Mouse (Mus musculus) 3T3-L1 (cell line): ENCODE results near the gene Smim24.

ENCODE experiments used
- DNase-seq: peaks from one replicate; pipeline ENCODE4 v3.0.0-alpha.2; 2015; ENCODE audit warnings: low read depth, low spot score

The Smim24 gene

DNA sequence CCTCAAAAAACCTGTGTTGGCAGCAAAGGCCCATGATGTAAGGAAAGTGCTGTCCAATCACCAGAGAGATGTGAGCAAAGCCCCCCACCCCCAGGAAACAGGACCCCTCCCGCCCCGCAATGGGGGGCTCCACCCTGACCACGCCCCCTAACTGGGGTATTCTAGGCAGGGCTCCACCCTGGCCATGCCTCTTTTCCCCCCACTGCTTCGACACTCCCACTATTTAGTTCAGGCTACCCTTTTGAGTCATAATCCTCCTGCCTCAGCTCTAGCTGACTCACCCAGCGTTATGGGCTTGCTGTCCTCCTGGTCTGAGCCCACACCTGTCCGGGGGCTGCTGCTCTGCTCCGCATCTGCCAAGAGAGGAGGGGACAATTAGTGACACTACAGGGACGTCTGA, 16.5 kb downstream of the Smim24 start:
- DNase-seq, result peak; percentile 46

DNA sequence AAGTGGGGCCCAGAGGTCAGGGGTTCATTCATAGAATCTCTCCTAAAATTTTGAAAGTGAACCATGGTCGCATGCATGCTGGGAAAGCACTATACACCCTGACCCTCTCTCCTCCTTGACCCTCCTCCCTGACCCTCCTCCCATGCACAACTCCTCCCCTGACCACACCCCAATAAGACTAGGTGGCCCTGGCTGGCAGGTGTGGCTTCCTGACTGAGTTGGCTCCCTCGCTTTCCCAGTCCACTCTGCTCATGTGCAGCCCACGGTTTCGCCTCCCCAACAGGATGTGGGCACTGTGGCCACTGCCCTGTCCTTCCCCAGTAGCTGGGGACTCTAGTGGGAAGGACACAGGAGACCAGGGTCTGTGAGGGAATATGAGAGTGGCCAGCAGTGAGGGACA, 17.5 kb downstream of the Smim24 start:
- DNase-seq, result no peak

- peak; percentile 42 for DNase-seq
Observed at GRCm38 (mm10) chr10:81410981-81411380, 18.1 kb downstream of the Smim24 start.

DNA sequence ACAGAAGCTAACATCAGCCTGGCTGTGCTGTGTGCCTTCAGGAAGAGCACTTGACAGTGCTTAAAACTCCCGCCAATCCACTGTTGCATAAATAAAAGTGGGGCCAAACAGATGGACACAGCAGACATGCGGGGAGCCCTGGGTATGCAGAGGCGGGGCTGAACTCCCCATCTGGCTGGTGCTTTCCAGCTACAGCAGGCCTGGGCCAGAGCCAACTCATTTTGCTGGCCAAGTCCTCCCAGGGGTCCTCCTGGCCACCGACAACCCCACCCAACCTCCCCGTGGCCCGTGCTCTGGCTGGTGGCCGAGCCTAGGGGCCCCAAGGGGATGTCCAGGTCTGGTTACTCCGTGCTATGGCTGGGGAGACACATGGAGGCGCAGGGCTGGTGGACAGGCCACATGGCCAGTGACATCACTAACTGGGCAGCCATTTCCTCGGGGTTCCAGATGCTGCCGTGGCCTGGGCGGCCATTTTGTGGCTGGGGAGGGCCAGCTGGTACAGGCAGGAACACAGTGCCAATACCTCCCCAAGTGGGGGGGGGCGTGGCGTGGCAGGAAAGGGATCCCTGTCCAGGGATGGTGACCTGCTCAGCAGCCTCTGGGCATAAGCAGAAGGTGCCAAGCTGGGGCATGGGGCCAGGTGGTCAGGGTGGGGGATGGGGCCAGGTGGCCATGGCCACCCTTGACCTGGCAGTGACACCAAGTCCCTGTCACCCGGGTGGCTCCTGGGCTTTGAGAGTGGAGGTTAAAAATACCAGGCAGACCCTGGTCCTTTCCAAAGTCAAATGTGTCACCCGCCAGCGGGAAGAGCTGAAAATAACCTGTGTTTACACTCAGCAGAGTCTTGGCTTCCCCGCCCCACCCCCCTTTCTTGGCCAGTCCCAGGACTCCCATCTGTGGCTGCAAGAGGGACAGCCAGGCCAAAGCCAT, 18.9 kb downstream of the Smim24 start:
- DNase-seq, result peak; percentile 72

DNA sequence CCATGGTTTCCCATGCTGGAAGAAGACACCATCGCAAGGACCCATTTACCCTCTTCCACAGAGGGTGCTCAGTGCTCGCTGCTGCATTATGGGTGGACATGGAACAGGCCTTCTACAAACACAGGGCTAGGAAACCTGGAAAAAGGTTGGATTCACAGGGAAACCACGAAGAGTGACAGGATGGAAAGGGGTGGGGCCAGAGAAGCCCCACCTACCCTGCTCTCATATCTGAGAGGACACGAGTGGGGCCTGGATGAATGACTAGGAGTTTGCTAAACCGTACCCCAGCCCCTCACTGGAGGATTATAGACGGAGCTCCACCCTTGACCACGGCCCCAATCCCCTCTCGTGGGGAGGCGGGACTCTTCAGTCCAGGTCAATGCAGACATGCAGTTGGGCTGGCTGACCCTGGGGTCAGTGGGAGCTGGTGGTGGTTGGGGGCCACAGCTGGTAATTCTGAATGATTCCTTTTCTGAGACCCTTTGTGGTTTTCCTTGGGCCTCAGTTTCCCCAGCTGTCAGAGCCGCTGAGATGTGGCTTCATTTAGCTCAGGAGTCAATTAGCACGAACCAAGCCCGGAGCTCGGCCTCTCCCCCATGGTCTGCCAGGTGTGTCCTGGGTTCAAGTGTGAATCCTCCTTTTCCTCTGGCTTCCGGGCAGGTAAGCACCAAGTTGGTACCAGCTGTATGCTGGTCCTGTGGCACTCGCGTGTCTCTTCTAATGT, 19.9 kb downstream of the Smim24 start:
- peak; percentile 58 for DNase-seq

DNA sequence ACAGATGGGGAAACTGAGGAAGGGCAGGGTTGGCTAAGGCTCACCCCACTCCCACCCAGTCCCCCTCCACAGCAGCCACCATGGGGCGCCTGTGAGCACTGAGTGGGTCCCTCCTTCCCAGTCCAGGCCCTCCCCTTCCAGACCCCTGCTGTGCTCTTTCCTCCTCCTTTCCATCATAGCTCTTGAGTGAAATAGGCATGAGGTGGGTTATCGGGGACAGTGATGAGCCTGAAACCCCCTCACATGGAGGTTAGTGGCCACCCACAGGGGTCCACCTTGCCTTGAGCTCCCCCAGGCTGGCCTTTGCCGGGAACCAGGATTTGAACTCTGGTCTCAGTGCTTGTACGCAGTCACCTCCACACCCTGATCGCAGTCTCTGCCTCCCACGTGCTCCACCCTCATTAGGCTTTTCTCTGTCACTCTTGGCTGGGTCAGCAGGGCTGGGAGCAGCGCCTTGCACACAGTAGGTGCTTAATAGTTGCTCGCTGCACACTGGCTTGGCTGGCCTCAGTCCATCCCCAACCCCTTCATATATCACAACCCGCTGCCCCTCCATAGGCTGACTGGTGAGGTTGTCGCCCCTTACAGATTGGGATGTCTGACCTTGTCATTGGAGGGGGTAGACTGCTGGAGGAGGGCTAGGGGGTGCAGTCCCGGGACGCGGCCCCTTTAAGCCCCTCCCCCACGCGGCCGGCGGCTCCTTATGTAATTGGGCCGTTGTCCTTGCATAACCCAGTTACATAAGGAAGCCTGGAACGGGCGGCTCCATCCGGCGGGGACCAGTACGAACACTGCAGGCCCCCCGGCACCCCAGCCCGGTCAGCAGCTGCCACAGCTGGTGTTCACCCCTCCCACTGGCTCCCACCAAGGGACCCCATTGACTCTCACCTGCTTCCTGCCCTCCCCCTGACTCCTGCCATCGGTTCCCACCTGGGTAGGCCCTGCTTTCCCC, 20.7 kb downstream of the Smim24 start:
- DNase-seq, result no peak

- DNase-seq, result no peak
Observed at GRCm38 (mm10) chr10:81414682-81415081, 21.8 kb downstream of the Smim24 start.

GRCm38 (mm10) chr10:81415146-81415545, 22.3 kb downstream of the Smim24 start:
- DNase-seq, result no peak

- no peak for DNase-seq
Observed at GRCm38 (mm10) chr10:81415549-81416310, 22.9 kb downstream of the Smim24 start.

GRCm38 (mm10) chr10:81416581-81417226, 23.9 kb downstream of the Smim24 start:
- DNase-seq, result peak; percentile 53

- DNase-seq, result no peak
Observed at GRCm38 (mm10) chr10:81417227-81418215, 24.7 kb downstream of the Smim24 start.

- no peak for DNase-seq
Observed at GRCm38 (mm10) chr10:81418216-81419070, 25.6 kb downstream of the Smim24 start.

- DNase-seq, result no peak
Observed at GRCm38 (mm10) chr10:81419111-81419928, 26.5 kb downstream of the Smim24 start.

DNA sequence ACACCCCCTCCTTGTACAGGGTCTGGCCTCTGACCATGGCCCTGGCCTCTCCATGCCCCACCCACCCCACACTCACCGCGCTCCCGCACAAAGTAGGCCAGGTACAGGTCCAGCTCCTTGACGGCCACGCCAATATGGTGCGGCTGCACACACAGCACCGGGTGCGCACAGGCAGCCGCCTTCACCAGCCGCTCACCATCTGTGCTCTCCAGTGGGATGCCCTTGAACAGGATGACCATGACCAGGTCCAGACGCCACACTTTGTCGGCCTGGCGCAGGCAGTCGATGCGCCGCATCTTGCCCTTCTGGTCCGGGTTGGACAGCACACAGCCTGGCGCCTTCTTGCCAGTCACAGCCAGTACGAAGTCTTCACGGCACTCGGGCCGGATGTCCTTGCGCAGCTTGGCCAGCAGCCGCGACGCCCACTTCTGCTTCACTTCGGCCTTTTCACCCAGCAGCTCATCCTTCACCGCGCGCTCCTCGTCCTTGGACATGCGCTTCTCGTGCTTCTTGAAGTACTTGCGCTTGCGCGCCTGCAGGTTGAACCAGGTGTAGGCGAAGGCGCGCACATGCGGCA, 27.4 kb downstream of the Smim24 start:
- DNase-seq, result no peak

DNA sequence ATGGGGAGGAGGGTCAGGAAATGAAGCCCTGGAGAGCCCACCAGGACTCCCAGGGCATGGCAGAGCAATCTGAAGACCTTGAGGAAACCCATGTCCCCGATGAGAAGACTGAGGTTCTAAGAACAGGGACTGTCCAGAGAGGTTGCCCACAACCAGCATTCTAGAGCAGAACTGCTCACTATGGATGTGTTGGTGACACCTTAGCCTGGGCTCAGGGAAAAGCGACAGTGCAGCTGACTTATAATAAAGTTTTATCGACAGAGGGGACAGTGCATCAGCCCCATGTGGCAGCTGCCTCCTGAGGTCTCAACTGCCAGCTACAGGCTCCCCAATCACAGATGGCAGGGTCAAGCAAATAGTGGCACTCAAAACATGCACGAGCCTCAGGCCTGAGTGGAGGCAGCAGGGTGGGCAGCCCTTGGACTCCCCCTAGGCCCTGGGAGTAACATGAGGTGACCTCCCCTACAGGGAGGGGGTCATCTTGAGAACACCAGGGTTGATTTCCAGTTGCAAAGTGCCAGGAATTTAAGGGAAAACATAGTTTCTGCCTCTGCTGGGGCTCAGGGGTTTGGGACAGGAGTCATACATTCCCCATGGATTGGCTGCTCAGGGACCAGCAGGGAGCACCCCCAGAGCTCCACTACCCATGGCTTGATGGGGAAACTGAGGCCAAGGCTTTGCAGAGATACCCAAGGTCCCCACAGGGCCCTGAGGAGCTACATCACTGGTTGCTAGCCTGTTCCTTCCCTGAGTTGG, 28.4 kb downstream of the Smim24 start:
- no peak for DNase-seq

- no peak for DNase-seq
Observed at GRCm38 (mm10) chr10:81421797-81422100, 28.9 kb downstream of the Smim24 start.
